ENCODE assay signal across 13 mouse cellular contexts in the genomic region with DNA sequence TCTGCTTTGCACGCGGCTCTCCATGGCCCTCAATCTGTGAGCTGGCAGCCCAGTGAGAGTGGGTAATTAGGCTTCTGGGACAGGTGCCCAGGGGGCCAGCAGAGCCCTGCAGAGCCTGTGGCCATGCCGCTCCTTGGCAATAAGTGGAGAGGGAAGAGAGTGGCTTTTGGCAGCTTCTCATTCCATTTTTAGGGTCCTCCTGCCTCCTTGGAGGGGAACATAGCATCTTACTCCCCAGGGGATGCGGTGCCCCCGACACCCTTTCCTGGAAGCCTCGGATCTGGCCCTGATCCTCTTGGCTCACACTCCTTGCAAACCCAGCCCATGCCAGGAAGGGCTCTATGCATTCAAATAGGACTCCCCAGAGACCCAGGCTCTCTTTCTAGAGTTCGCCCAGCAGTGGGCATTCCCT.
A peak's percentile ranks its signal among the peaks of the same experiment; 100 is the strongest.
DNase-seq lines count a peak whose midpoint lies in the region; ATAC-seq and TF ChIP-seq lines count a peak whose summit lies in the region.
"Had no signal": no experiment of that assay in that cellular context is flagged by ENCODE, and none has a peak within 500 bp of the region (broad histone marks: within the 10 kb centered on the region; RNA-seq: fewer than 3 reads in every experiment).

No protein-coding gene starts in this region.

- H3K9ac ChIP-seq in hindbrain, embryonic 11.5 days (ENCODE audit: low read depth, low read length) = no peak overlapping the region
- H3K9ac ChIP-seq in hindbrain, embryonic 16.5 days (ENCODE audit: low read depth, low read length) = no peak overlapping the region
- H3K9ac ChIP-seq: stomach, embryonic 15.5 days had no signal

- H3K4me2 ChIP-seq in hindbrain, embryonic 11.5 days (replicated peaks; ENCODE audit: low read depth, low read length) = no peak overlapping the region
- H3K4me2 ChIP-seq in hindbrain, embryonic 16.5 days (ENCODE audit: low read length) = no peak overlapping the region
- H3K4me2 ChIP-seq: stomach, embryonic 15.5 days had no signal

- no peak overlapping the region for H3K4me3 ChIP-seq in hindbrain, embryonic 10.5 days
- no peak overlapping the region for H3K4me3 ChIP-seq in hindbrain, embryonic 11.5 days (ENCODE audit: low read depth, low read length)
- no peak overlapping the region for H3K4me3 ChIP-seq in hindbrain, embryonic 16.5 days (ENCODE audit: low read length)
- no peak overlapping the region for H3K4me3 ChIP-seq in gastrocnemius, adult 2 months
- H3K4me3 ChIP-seq: stomach, embryonic 15.5 days had no signal

- peak overlapping the region; percentile 56; the same call in 1 of the 2 replicates for H3K27ac ChIP-seq in hindbrain, embryonic 10.5 days
- H3K27ac ChIP-seq in hindbrain, embryonic 11.5 days (ENCODE audit: low read depth, low read length) = no peak overlapping the region
- H3K27ac ChIP-seq in hindbrain, embryonic 16.5 days (ENCODE audit: low read depth, low read length) = peak overlapping the region; percentile 51; the same call in 1 of the 2 replicates
- H3K27ac ChIP-seq in gastrocnemius, adult 2 months = no peak overlapping the region
- H3K27ac ChIP-seq: stomach, embryonic 15.5 days had no signal

- no peak for TF ChIP-seq CTCF in gastrocnemius, adult 2 months (IDR thresholded peaks at IDR 0.05)

- no peak for DNase-seq in hindbrain, embryonic 10.5 days (ENCODE audit: low spot score)
- no peak for DNase-seq in hindbrain, embryonic 11.5 days (ENCODE audit: low spot score)
- DNase-seq in Muller cell, postnatal 12 days (ENCODE audit: inconsistent ontology term) = peak; percentile 90
- peak; percentile 77 for DNase-seq in cerebellum, adult 9-11 months
- no peak for DNase-seq in gastrocnemius, adult 2 months
- DNase-seq in heart, postnatal 25 days (ENCODE audit: low spot score) = no peak
- DNase-seq in embryo, embryonic 11 days = no peak
- DNase-seq: adrenal gland, adult 2 months; gastrocnemius, postnatal 14 days had no signal

- peaks cover 34% of the 10 kb centered on the region for H3K4me1 ChIP-seq in hindbrain, embryonic 10.5 days (replicated peaks)
- no peaks in the 10 kb centered on the region for H3K4me1 ChIP-seq in hindbrain, embryonic 11.5 days (replicated peaks; ENCODE audit: control insufficient read depth, insufficient read depth, low read length)
- peaks cover 9% of the 10 kb centered on the region for H3K4me1 ChIP-seq in hindbrain, embryonic 16.5 days (ENCODE audit: control insufficient read depth, insufficient read depth, low read depth, low read length)

- intact Hi-C loops in gastrocnemius, adult 2 months (cut with DNase I) = no loop called here
- intact Hi-C loops in heart, postnatal 25 days (cut with DNase I) = no loop called here

- no peaks in the 10 kb centered on the region for H3K9me3 ChIP-seq in hindbrain, embryonic 10.5 days
- H3K9me3 ChIP-seq in hindbrain, embryonic 11.5 days (ENCODE audit: control insufficient read depth, low read length) = no peaks in the 10 kb centered on the region
- no peaks in the 10 kb centered on the region for H3K9me3 ChIP-seq in hindbrain, embryonic 16.5 days (ENCODE audit: control insufficient read depth, low read length)
- H3K9me3 ChIP-seq: stomach, embryonic 15.5 days had no signal

- ATAC-seq in hindbrain, embryonic 11.5 days (ENCODE audit: low FRiP score) = no peak
- ATAC-seq in hindbrain, embryonic 16.5 days = peak; percentile 87
- ATAC-seq: intestine, postnatal 0 days; lung, postnatal 0 days had no signal

- 82% methylated on average over 7 of the region's 7 CpGs for WGBS in hindbrain, embryonic 10.5 days
- WGBS in hindbrain, embryonic 11.5 days = 79% methylated on average over 7 of the region's 7 CpGs
- WGBS in hindbrain, embryonic 16.5 days = 54% methylated on average over 7 of the region's 7 CpGs

- no peaks in the 10 kb centered on the region for H3K27me3 ChIP-seq in hindbrain, embryonic 10.5 days (ENCODE audit: insufficient read depth, poor library complexity, severe bottlenecking)
- H3K27me3 ChIP-seq in hindbrain, embryonic 11.5 days (ENCODE audit: control insufficient read depth, insufficient read depth, low read length) = no peaks in the 10 kb centered on the region
- H3K27me3 ChIP-seq in hindbrain, embryonic 16.5 days (replicated peaks; ENCODE audit: control insufficient read depth, insufficient read depth, low read length) = no peaks in the 10 kb centered on the region
- H3K27me3 ChIP-seq: stomach, embryonic 15.5 days had no signal

- H3K36me3 ChIP-seq in hindbrain, embryonic 10.5 days = peaks cover 31% of the 10 kb centered on the region
- H3K36me3 ChIP-seq in hindbrain, embryonic 11.5 days (ENCODE audit: control insufficient read depth, insufficient read depth, low read length) = no peaks in the 10 kb centered on the region
- H3K36me3 ChIP-seq in hindbrain, embryonic 16.5 days (ENCODE audit: control insufficient read depth, insufficient read depth, low read length) = no peaks in the 10 kb centered on the region
- H3K36me3 ChIP-seq: stomach, embryonic 15.5 days had no signal

Comparison
In these comparisons a context has a peak if more than half of its experiments do, and no peak if none do; other contexts are left out.
1. H3K27ac ChIP-seq: peak in hindbrain, embryonic 10.5 days (single experiment) and hindbrain, embryonic 16.5 days (single experiment); none in hindbrain, embryonic 11.5 days (single experiment) and gastrocnemius, adult 2 months (single experiment).
2. DNase-seq: peak in Muller cell, postnatal 12 days (single experiment) and cerebellum, adult 9-11 months (single experiment); none in hindbrain, embryonic 10.5 days (single experiment), hindbrain, embryonic 11.5 days (single experiment), gastrocnemius, adult 2 months (single experiment), heart, postnatal 25 days (single experiment) and embryo, embryonic 11 days (single experiment).